Mouse (Mus musculus) bone marrow macrophage, adult 2 months (primary cell): ENCODE measurements at regions not wholly inside any gene's neighbourhood (a gene's known extent, or its start where the extent isn't known, plus 50 kb on each side); places are given as distances from the start of the nearest gene placed in this dataset.

Source experiments
- CTCF ChIP-seq: IDR thresholded peaks from 2 replicates; pipeline ENCODE4 v1.5.1; 2012; ENCODE audit warnings: low read depth, mild to moderate bottlenecking, low read length, moderate library complexity
- POLR2A ChIP-seq: IDR thresholded peaks from 2 replicates; pipeline ENCODE4 v1.6.1; 2012; ENCODE audit warnings: mild to moderate bottlenecking, low read depth, low read length, borderline replicate concordance

GRCm38 (mm10) chr3:105151475-105152157, 85.0 kb downstream of the 4930564D02Rik start:
- no peak for TF ChIP-seq POLR2A
- TF ChIP-seq CTCF, result no peak
